Mouse (Mus musculus) adrenal gland, postnatal 25 days (tissue): ENCODE results near the gene Fgfr2. TPM values are rescaled to one million over a fixed set of nuclear protein-coding genes. Genes with fewer than 3 reads are reported as not detected.

Experiments used
- DNase-seq: peaks from one replicate; pipeline ENCODE4 v3.0.0; 2021; ENCODE audit warnings: mixed read lengths
- total RNA-seq: library from RNA; stranded (reverse); gene quantifications from 2 replicates; pipeline ENCODE4 v1.2.3, GENCODE M21; 2021

Gene Fgfr2
- total RNA-seq, 1 experiment from 2014 or later: 186 TPM

DNA sequence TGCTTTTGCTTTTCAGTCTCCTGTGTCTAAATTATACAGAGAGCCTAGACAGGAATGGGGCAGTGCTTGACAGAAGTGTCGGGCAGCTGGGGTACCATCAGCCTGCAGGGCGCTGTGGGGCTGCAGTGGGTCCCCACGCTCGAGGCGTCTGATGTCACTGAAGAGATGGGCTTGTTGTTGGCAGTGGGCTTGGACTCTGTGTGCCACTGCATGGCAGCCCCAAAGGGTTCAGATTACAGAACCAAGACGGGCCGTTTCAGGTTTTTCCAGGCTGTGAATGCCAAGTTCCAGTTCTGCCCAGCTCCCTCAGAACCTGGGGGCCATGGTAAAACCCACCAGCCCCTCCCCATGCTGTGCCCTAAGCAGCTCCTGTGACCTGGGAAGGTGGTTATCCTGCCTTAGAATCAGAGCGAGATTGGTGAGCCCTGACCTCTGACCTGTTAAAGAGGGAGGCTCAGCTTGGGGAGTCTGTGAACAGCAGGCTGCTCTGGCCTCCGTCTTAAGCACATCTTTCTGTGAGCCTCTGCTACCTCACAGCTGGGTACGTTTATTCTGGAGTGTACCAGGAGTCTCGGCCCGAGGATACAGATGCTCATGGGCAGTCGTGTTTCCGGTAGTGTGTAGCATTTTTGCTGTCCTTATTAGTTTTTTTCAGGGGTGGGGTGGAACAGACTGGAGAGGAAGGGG, 465.6 kb downstream of the Fgfr2 start:
- no peak for DNase-seq

DNA sequence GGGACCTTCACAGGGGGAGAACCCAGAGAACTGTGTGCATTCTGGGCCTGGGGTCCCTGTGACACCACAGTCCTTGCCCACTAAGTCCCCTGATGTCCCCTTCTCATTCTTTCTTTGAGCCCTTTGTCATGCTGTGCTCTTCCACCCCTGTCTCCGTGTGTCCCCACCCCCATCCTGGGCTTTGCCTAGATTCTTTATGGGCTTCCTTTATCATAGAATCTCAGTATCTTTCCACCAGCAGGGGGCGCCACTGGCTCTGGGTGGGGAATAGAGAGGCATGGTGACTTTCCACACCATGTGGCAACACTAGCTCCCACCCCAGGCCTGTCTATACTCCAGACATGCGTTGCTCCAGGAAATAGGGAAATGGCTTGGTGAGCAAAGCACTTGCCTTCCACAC, 466.6 kb downstream of the Fgfr2 start:
- DNase-seq: peak; percentile 95

DNA sequence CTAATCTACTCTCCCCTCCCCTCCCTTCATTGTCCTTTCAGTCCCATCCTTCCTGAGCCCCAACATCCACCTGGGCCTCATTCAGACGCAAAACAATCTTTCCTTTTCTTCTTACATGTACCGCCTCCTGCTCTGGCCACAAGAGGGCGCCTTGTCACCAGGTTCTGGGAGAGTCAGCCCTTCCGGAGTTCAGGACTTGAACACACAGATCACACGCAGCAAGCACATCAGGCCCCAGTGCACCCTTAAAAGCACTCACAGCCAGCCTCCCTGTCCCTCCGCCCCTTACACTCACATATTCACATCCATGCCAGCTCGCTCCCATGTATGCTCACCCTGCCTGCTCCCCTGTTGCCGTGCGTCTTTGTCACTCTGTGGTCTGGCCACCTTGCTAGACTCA, 467.1 kb downstream of the Fgfr2 start:
- peak; percentile 91 for DNase-seq

DNA sequence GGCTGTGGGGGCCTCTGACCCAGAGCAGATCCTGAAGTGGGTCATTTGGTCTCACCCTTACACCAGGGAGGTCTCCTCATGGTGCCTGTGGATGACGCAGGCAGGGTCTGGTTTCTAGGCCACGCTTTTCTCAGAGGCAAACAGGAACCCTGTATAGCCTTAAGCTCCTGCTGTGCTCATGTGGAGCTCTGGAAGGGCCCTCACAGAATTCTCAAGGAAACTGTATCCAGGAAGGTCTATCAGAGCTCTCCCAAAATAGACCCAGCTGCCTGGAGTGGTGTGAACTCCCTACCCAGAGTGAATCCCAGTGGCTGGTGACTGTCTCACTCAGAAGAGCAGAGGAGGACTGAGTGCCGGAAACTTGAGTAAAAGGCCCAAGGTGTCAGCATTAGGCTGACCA, 468.7 kb downstream of the Fgfr2 start:
- DNase-seq: no peak

DNA sequence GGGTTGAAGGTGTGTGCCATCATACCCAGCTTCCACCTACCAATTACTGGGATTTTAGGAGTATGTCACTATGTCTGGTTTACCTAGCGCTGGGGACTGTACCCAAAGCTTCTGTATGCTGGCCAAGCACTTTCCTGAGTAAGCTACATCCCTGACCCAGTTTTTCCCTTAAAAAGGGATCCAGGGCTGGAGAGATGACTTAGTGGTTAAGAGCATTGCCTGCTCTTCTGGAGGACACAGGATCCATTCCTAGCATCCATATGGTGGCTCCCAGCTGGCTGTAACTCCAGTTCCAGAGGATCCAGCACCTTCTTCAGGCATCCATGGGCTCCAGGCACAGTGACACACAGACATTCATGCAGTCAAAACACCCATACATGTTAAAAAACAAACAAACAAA, 476.6 kb downstream of the Fgfr2 start:
- no peak for DNase-seq

DNA sequence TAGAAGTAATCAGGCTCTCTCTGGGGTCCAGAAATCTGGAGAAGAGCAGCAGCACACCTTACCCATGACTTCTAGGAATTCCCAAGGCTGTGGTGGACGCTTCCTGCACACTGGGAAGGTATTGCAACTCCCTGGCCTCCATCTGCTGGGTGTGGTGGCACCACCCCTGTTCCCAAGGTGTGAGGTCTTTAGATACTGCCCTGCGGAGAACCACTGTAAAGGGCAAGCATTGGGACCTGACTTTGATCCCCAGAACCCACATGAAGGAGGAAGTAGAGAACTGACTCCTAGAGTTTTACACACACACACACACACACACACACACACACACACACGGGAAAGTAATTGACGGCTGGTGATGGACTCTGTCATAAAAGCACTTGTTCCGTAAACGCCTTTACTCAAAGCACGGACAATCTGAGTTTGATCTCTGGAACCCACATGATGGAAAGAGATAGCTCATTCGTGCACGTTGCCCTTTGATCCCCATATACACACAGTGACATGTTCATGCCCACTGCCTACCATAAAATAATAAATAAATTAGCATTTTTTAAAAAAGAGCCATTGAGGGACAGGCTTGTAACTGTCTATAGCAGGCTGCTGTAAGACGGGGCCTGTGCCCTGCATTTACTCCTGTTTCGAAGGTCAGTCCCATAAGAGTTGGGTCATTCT, 478.4 kb downstream of the Fgfr2 start:
- no peak for DNase-seq

DNA sequence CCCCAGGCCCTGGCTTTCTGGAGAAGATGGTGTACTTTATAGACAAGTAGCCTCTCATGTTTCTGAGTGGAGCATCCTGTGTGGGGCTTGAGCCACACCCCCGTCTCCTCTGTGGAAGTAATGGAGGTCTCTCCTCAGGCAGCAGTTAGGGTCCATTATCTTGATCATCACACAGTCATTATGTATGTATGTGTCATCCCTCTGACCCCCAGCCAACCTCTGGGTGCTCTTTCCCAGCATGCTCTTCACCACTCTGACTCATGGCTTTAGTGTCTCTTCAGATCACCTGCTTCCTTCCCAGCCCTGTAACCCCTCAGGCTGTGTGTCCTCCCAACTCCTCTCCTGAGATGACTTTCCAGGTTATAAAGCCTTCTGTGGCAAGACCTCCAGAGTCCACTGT, 481.5 kb downstream of the Fgfr2 start:
- DNase-seq: no peak

DNA sequence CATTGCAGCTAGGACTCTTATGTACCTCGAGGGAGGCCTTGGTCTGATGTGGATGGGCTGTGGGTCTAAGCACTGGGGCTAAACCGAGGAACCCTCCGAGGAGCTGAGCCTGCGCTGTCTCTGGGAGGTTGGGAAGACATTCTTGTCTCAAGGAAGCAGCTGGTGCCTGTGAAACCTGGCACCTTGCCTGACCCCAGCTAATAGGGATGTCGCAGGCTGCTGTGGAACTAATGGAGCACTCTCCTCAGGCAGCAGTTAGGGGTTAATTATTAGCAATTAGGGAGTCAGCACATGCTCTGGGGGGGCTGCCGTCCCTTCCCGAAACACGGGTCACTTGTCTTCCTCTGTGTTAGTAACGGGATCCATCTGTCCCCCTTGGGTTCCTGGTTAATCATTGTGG, 482.2 kb downstream of the Fgfr2 start:
- DNase-seq: no peak

DNA sequence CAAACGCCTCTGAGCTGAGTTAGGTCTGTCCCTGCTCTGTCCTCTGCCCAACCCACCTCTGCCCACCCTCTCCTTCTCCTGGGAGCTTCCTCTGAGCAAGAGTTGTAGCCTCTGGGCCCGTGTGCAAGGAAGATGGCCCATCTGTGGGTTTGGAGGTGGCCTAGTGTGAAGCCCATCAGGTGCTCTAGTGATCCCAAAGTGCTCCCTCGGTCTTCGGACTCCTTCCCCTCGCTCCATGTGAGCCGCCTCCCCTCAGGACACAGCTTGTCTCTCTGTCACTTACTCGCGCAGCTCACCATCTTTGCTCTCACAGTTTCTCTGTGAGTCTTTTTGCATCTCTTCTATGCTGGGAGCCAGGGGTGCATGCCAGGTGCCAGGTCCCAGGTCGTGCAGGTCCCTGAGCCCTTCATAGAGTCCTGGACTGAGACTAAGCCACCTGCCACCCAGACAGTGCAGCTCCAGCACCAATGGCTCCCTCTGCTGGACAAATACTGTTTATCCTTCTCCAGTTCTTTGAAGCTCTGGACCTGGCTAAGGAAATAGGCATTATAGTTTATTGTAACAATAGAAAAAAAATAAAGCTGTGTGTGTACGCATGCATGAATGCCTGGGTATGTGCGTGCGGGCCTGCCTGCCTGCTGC, 484.6 kb downstream of the Fgfr2 start:
- peak; percentile 21 for DNase-seq

DNA sequence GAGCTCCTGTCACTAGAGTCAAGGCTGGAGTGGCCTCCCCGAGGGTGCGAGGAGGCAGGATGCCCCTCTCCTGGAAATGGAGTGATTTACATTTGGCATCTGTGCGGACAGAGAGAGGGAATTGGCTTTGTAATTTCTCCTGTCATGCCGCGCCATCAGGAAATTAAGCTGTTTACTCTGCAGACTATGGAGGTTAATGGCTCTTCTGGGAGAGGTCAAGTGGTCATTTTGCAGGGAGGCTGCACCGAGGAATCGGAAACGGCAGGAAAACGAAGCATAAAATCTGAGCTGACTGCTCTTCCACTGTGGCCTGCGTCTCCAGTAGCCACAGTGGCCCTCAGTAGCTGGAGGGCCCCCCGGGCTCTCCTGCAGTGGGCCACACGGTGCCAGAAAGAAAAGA, 485.9 kb downstream of the Fgfr2 start:
- no peak for DNase-seq

DNA sequence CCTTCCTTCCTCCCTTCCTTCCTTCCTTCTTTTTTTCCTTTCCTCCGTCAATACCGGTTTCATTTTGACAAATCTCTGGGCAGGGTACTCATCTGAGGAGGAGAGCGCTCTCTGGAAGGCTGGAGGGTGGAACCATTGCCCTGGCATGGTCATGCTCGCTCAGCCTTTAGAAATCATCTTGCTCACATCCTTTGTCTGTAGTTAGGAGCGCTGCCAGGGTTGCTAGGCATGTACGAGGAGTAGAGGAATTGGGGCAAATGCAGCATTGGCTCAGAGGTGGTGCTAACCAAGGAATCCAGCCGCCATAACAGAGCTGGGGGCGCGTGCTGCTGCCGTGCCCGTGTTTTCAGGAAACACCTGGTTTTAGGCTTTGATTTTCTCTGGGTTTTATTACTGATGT, 491.8 kb downstream of the Fgfr2 start:
- DNase-seq: no peak

DNA sequence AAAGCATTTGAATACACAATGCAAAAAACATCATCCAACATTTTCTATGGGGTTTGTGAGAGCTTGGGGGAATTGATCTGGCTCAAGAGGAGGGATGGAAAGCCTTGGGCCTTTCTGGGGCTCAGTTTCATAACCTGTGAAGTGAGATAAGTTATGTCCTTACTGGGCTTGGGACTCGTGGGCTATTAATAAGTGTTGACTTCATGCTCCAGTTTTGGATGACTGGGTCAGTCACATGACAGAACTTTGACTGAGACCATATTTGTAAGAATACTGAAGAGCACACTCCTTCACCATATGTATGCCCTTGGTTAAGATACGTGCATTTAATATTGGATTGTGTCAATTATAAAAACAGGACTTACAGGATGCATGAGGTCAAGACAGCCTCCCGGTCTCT, 495.7 kb downstream of the Fgfr2 start:
- no peak for DNase-seq

DNA sequence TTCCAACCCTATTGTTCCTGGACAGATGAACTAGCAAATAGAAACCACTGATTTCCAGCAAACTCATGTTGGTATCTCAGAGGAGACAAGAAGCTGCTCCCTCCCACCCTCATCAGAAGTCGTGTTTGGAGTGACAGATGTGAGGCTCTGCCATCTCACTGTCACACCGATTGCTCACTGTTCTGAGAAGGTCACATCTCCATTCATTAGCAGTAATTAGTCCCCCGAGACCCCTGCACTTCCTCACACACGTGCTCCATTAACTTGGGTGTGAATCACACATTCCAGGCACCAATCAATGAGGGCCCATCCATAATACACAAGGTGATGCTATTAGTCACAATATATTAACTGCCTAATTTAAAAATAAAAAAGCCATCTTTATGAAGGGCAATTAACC, 497.0 kb downstream of the Fgfr2 start:
- no peak for DNase-seq

DNA sequence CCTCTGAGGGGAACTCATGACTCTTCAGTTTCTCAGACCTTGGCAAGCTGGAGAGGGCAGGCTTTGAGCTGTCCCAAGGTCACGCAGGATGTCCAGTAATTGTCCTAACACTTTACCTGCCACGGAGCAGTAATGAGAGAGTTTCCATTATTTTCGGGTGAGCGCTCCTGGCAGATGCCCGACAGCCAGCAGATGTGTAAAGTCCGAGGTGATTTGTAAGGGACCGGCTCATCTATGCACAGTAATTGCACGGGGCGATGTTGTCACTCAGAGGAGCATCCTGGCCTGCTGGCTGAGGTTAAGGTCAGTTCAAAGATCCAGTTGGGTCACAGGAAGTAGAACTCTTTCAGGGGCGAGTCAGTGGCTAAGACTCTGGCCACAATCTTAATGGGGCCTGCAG, 499.0 kb downstream of the Fgfr2 start:
- DNase-seq: no peak

DNA sequence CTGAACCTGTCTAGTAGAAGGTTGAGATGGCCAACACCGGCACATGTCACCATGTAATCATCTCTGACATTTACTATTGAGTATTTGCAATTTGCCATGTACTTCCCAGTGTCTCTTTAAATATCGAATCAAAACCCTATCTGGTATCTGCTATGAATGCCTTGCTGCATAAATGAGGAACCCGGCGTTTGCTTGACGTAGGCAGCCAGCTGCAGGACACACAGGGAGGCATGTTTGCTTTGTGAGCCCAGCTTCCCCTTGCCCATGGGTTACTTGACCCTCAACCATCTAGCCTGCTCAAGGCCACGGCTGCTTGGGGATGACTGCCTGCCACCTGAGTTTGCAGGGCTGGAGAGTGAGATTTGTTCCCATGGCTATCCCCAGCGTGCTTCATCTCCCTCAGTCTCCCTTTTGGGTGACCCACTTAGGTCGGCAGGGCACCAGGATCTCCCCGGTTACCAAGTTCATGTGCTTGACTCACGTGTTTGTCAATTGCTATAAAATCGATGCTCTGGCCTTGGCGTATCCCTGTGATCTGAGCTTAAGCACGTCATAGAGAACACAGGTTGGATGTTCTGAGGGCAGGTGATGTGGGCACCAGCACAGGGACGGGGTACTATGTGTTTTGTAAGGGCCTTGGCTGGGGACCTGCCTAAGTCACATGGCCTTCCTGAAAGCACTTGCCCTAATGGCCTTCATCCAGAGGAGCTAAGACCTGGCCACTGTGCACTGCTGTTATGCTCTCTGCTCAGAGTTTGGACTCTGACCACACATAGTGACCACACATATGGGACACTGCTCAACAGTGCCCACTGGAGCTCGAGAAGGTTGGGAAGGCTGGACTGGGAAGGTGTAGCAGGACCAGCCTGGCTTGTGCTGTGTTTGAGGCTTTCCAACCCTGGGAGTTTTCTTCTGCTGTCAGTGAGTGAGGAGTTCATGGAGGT, 502.9 kb downstream of the Fgfr2 start:
- no peak for DNase-seq

DNA sequence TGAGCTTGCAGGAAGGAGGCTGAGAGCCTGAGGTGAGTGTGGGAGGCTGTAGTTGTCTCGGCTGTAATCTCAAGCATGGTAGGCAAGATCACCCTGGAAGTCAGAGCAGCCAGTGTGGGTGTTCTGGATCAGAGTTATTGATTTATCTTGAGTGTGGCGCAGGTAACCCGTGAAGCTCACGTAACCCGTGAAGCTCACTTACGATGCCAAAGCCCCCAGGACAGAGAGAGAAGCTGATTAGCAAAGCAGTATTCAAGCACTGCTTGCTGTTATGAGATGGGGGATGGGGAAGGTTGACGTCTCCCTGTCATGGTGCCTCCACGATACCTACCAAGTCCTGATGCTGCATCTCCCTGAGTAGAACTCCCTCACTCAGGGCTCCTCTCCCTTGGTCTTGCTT, 503.6 kb downstream of the Fgfr2 start:
- no peak for DNase-seq

DNA sequence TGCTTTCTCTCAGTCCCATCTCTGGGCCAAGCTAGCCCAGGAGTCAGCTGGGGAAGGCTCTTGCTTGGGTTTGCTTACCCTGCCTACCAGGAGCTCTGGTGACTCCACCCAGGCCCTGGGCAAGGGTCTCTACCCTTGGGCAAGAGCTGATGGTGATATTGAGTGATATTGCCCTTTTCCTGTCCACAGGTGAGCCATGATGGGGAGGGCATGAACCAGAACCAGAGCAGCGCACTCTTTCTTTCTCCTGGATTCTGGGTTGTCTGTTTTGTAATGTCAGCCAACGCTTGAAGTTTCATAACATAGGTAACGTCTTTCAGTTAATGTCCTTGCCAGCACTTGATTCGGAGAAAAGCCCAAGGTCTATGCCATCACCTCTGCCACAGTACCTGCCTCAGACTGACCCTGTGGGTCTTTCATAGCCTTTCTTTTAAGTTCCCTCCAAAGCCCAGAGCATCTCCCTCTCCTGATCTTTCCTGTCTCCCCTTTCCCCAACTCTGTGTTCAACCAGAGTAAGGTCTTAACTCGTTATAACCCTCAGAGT, 506.1 kb downstream of the Fgfr2 start:
- no peak for DNase-seq

DNA sequence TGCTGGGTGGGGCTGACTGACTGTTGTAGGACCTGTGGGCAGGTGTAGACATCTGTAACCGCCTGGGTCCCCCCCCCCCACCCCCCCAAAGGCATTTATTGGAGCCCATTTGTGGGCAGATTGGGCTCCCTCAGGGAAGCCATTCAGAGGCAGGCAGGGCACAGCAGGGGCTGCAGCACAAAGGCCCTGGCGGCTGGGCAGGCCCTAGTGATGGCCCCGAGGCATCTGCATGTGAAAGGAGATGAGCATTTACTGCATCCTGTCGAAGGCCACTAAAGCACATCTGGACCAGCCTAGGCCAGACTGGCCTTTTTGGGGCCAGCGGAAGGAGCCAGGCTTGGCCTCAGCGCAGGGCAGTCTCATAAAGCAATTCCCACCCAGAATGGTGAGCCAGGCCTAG, 506.8 kb downstream of the Fgfr2 start:
- DNase-seq: no peak

DNA sequence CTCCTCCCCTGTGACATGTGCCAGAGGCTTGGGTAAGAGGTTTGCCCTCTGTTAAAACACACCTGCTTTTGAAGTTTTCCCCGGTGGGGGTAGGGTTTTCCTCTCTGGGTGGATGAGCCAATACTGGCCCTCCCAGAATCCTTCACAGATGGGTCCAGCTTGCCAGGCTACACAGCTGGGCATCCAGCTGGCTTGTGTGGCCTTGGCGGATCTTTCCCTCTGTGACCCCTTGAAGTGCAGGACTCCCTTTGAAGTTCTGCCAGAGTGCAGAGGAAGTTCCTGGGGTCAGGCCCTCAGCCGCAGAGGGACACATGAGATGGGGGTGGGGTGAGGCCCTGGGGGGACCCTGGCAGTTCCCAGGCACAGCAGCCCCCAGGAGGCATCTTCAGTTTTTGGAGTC, 507.8 kb downstream of the Fgfr2 start:
- DNase-seq: peak; percentile 13

DNA sequence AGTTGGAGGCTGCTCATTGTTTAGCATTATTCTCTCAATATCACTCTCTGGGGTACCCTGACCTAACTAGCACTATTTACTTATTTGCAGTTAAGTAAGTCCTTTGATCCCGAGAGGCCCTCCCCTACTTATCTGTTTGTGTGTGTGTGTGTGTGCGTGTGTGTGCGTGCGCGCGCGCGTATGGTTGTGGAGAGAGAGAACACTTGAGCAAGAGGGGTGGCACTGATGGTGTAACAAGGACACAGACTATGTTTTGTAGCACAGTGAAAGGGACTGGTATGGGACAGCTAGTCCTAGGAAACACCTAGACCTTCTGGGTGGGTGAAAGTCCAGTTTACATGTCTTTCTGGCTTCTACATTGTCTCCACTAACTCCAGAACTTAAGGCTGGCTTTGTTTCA, 511.6 kb downstream of the Fgfr2 start:
- no peak for DNase-seq

DNA sequence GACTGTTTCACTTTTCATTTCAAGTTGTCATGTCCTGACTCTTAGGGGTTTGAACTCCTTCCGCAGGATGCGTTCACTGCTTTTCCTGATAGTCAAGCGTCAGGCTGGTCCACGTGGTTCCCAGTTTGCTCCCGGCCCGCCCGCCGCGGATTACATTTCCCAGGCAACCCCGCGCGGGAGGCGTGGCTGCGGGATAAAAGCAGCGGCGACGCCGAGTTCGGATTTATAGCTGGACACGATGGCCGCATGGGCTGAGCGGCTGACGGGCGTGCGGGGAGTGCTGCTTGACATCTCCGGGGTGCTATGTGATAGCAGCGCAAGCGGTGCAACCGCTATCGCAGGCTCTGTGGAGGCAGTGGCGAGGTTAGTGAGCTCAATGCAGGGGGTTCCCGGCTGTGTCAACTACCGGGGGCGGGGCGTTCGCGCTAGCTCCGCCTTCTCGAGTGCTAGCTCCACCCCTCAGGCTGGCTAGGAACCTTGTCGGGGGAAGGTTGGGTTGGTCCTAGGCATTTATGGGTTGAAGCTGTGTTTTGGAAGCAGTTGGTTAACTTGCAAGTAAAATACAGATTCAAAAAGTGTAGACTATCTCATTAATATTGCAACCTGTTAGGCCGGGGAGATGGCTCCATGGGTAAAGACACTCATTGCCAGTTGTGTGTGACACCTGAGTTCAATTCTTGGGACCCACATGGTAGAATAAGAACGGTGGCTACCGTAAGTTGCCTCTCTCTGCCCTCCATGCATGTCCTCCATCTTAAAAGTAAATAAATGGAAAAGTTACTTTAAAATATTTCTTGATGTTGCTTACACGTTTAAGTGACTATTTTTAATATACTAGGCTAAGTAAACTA, 512.5 kb downstream of the Fgfr2 start, which contains the start of gene Lhpp:
Gene Lhpp (plus strand): TSS at position 171 of the 851 bp plus-strand sequence.
- peak; percentile 87 for DNase-seq
